Mouse (Mus musculus) limb, embryonic 13.5 days (tissue): ENCODE results near the gene Gm13696. TPM values are rescaled to one million over a fixed set of nuclear protein-coding genes. Genes with fewer than 3 reads are reported as not detected.
A peak's percentile ranks its signal among the peaks of the same experiment; 100 is the strongest.
"Not testable (repeated sequence)": the region's sequence is repeated elsewhere in the genome, so short reads cannot be mapped to it uniquely, and the experiment has no call there.

Experiments
- ATAC-seq: fragments of 200-750 bp; cut with Nextera tagmentation; 2 replicates; pipeline ENCODE4 v1.8.0; 2017; ENCODE audit warnings: low read depth, moderate number of reproducible peaks, moderate TSS enrichment; ENCODE audit not compliant: low FRiP score
- H3K27ac ChIP-seq: fragments of 300-500 bp; sonication (generic); 2 replicates; pipeline ENCODE4 v1.5.1; 2015; ENCODE audit warnings: inconsistent platforms, mild to moderate bottlenecking, moderate library complexity
- H3K27me3 ChIP-seq: fragments of 300-500 bp; sonication (generic); 2 replicates; pipeline ENCODE4 v1.6.1; 2015; ENCODE audit warnings: mild to moderate bottlenecking, inconsistent platforms
- H3K36me3 ChIP-seq: fragments of 300-500 bp; sonication (generic); 2 replicates; pipeline ENCODE4 v1.6.1; 2015; ENCODE audit warnings: inconsistent platforms, mild to moderate bottlenecking, moderate library complexity
- H3K4me1 ChIP-seq: fragments of 300-500 bp; sonication (generic); 2 replicates; pipeline ENCODE4 v1.6.1; 2015; ENCODE audit warnings: inconsistent platforms
- H3K4me2 ChIP-seq: fragments of 300-500 bp; sonication (generic); replicated peaks from 2 replicates; pipeline ENCODE4 v1.6.1; 2015; ENCODE audit warnings: inconsistent platforms, mild to moderate bottlenecking, moderate library complexity
- H3K4me3 ChIP-seq: fragments of 300-500 bp; sonication (generic); 2 replicates; pipeline ENCODE4 v1.5.1; 2015; ENCODE audit warnings: moderate library complexity, mild to moderate bottlenecking, inconsistent platforms
- H3K9ac ChIP-seq: fragments of 300-500 bp; sonication (generic); 2 replicates; pipeline ENCODE4 v1.6.1; 2015; ENCODE audit warnings: mild to moderate bottlenecking, inconsistent platforms
- H3K9me3 ChIP-seq: fragments of 300-500 bp; sonication (generic); 2 replicates; pipeline ENCODE4 v1.6.1; 2016; ENCODE audit warnings: inconsistent platforms
- WGBS: fragments of 180-500 bp; shearing (Covaris S2); methylation state at CpG from one replicate; pipeline ENCODE4 v1.1.7; 2015; 5-methylcytosine and 5-hydroxymethylcytosine counted together
- polyA plus RNA-seq: library from polyadenylated mRNA; unstranded; fragments of >200 nt; fragmentation: Nextera tagmentation; extraction: Ambion mirVana; gene quantifications from 2 replicates; pipeline ENCODE4 v1.2.1, GENCODE M21; 2015

Gm13696 gene
- not detected in 2 replicates for polyA plus RNA-seq

GRCm38 (mm10) chr2:83972823-83973222 lies at the start of gene Gm13696:
Gm13696 (plus strand) TSS chr2:83973123.
- not testable (repeated sequence) for H3K4me2 ChIP-seq, H3K4me1 ChIP-seq, H3K27ac ChIP-seq, H3K9me3 ChIP-seq, H3K27me3 ChIP-seq, ATAC-seq, H3K4me3 ChIP-seq, H3K9ac ChIP-seq, H3K36me3 ChIP-seq
- WGBS: no CpG with 5 or more reads among the region's 6 CpGs

GRCm38 (mm10) chr2:83929478-83930088 lies 43.3 kb upstream of the Gm13696 start:
- no peak overlapping the region for H3K27ac ChIP-seq

GRCm38 (mm10) chr2:83940931-83941361 lies 32.0 kb upstream of the Gm13696 start, which contains the start of gene Zswim2:
Zswim2 (minus strand) TSS chr2:83941228.
- ATAC-seq: peak; percentile 91
- no peaks in the 10 kb centered on the region for H3K27me3 ChIP-seq
- H3K4me1 ChIP-seq: peaks cover 8% of the 10 kb centered on the region
- H3K36me3 ChIP-seq: no peaks in the 10 kb centered on the region
- H3K9me3 ChIP-seq: no peaks in the 10 kb centered on the region
- H3K9ac ChIP-seq: peak within 1 kb of the TSS; percentile 46; the same call in 1 of the 2 replicates
- no peak within 1 kb of the TSS for H3K27ac ChIP-seq
- WGBS: under 1% methylated on average over 20 of the region's 20 CpGs
- peak within 1 kb of the TSS; percentile 70 for H3K4me2 ChIP-seq
- peak within 1 kb of the TSS; percentile 37 for H3K4me3 ChIP-seq

More at GRCm38 (mm10) chr2:83929478-83930088, 43.3 kb upstream of the Gm13696 start:
- no peaks in the 10 kb centered on the region for H3K27me3 ChIP-seq
- no peaks in the 10 kb centered on the region for H3K36me3 ChIP-seq
- H3K4me1 ChIP-seq: no peaks in the 10 kb centered on the region
- WGBS: 51% methylated on average over 2 of the region's 2 CpGs
- ATAC-seq: no peak
- no peak overlapping the region for H3K9ac ChIP-seq
- H3K4me3 ChIP-seq: no peak overlapping the region
- no peak overlapping the region for H3K4me2 ChIP-seq
- no peaks in the 10 kb centered on the region for H3K9me3 ChIP-seq

GRCm38 (mm10) chr2:83941378-83941777 lies 31.5 kb upstream of the Gm13696 start:
- Histone ChIP-seq H3K27ac (no peak overlapping the region), H3K4me1 (peaks cover 8% of the 10 kb centered on the region), H3K36me3 (no peaks in the 10 kb centered on the region), H3K9me3 (no peaks in the 10 kb centered on the region), H3K4me3 (peak overlapping the region; percentile 37), H3K27me3 (no peaks in the 10 kb centered on the region), H3K4me2 (peak overlapping the region; percentile 70), H3K9ac (no peak overlapping the region)
- no peak for ATAC-seq
- 35% methylated on average over 3 of the region's 3 CpGs for WGBS

GRCm38 (mm10) chr2:83941792-83942191 lies 31.1 kb upstream of the Gm13696 start:
- no peak for ATAC-seq
- H3K4me3 ChIP-seq: no peak overlapping the region
- H3K27ac ChIP-seq: no peak overlapping the region
- no peaks in the 10 kb centered on the region for H3K27me3 ChIP-seq
- 81% methylated on average over 4 of the region's 4 CpGs for WGBS
- no peaks in the 10 kb centered on the region for H3K36me3 ChIP-seq
- no peak overlapping the region for H3K4me2 ChIP-seq
- no peak overlapping the region for H3K9ac ChIP-seq
- H3K4me1 ChIP-seq: peaks cover 8% of the 10 kb centered on the region
- H3K9me3 ChIP-seq: no peaks in the 10 kb centered on the region

- ATAC-seq, H3K9me3 ChIP-seq, H3K36me3 ChIP-seq, H3K27ac ChIP-seq, H3K27me3 ChIP-seq, H3K4me3 ChIP-seq, H3K4me1 ChIP-seq, H3K4me2 ChIP-seq, H3K9ac ChIP-seq: not testable (repeated sequence)
- no CpG with 5 or more reads among the region's 6 CpGs for WGBS
Measured at GRCm38 (mm10) chr2:83955393-83955792, 17.5 kb upstream of the Gm13696 start, which contains the start of gene Gm13698. Gm13698 (plus strand) TSS chr2:83955693.

GRCm38 (mm10) chr2:83961203-83961602 lies 11.7 kb upstream of the Gm13696 start, which contains the start of gene Gm13693:
Gm13693 (plus strand) TSS chr2:83961503.
- no CpG with 5 or more reads among the region's 6 CpGs for WGBS
- not testable (repeated sequence) for H3K9me3 ChIP-seq, H3K36me3 ChIP-seq, H3K9ac ChIP-seq, ATAC-seq, H3K4me3 ChIP-seq, H3K4me2 ChIP-seq, H3K4me1 ChIP-seq, H3K27ac ChIP-seq, H3K27me3 ChIP-seq

GRCm38 (mm10) chr2:83967013-83967412 lies 5.9 kb upstream of the Gm13696 start, which contains the start of gene Gm13695:
Gm13695 (plus strand) TSS chr2:83967313.
- not testable (repeated sequence) for H3K4me2 ChIP-seq, H3K4me1 ChIP-seq, H3K9ac ChIP-seq, H3K9me3 ChIP-seq, H3K4me3 ChIP-seq, H3K36me3 ChIP-seq, H3K27ac ChIP-seq, H3K27me3 ChIP-seq, ATAC-seq
- WGBS: no CpG with 5 or more reads among the region's 6 CpGs

GRCm38 (mm10) chr2:83978633-83979032 lies 5.7 kb downstream of the Gm13696 start, which contains the start of gene Gm13694:
Gm13694 (plus strand) TSS chr2:83978933.
- not testable (repeated sequence) for H3K36me3 ChIP-seq, H3K27ac ChIP-seq, H3K9me3 ChIP-seq, ATAC-seq, H3K4me2 ChIP-seq, H3K27me3 ChIP-seq, H3K4me1 ChIP-seq, H3K4me3 ChIP-seq, H3K9ac ChIP-seq
- WGBS: no CpG with 5 or more reads among the region's 6 CpGs

- not testable (repeated sequence) for H3K9ac ChIP-seq, H3K27ac ChIP-seq, H3K36me3 ChIP-seq, H3K4me1 ChIP-seq, ATAC-seq, H3K4me3 ChIP-seq, H3K4me2 ChIP-seq, H3K27me3 ChIP-seq, H3K9me3 ChIP-seq
- no CpG with 5 or more reads among the region's 6 CpGs for WGBS
Measured at GRCm38 (mm10) chr2:83984443-83984842, 11.5 kb downstream of the Gm13696 start, which contains the start of gene Gm13697. Gm13697 (plus strand) TSS chr2:83984743.

GRCm38 (mm10) chr2:83990253-83990652 lies 17.3 kb downstream of the Gm13696 start, which contains the start of gene Gm13691:
Gm13691 (plus strand) TSS chr2:83990553.
- not testable (repeated sequence) for H3K4me2 ChIP-seq, H3K4me1 ChIP-seq, H3K27me3 ChIP-seq, H3K4me3 ChIP-seq, H3K9ac ChIP-seq, H3K9me3 ChIP-seq, H3K27ac ChIP-seq, ATAC-seq, H3K36me3 ChIP-seq
- WGBS: no CpG with 5 or more reads among the region's 6 CpGs

- H3K4me3 ChIP-seq, H3K4me2 ChIP-seq, H3K36me3 ChIP-seq, ATAC-seq, H3K9me3 ChIP-seq, H3K27ac ChIP-seq, H3K4me1 ChIP-seq, H3K9ac ChIP-seq, H3K27me3 ChIP-seq: not testable (repeated sequence)
- 48% methylated on average over 8 of the region's 9 CpGs for WGBS
Measured at GRCm38 (mm10) chr2:83993639-83994255, 20.8 kb downstream of the Gm13696 start.
